Mouse (Mus musculus) C2C12 (cell line): ENCODE measurements around the gene Crtc2.

ENCODE experiments used
- CEBPB ChIP-seq: IDR thresholded peaks from one replicate; pipeline ENCODE4 v1.6.1; 2011; ENCODE audit warnings: low read depth, mild to moderate bottlenecking, control low read depth, moderate library complexity
- CTCF ChIP-seq: IDR thresholded peaks from one replicate; pipeline ENCODE4 v1.5.1; 2011; ENCODE audit not compliant: control insufficient read depth, insufficient read depth, insufficient read length
- MAX ChIP-seq: IDR thresholded peaks from one replicate; pipeline ENCODE4 v1.6.1; 2011; ENCODE audit warnings: mild to moderate bottlenecking, control low read depth
- MYOD1 ChIP-seq: IDR thresholded peaks from one replicate; pipeline ENCODE4 v1.6.1; 2011; ENCODE audit warnings: low read depth; ENCODE audit not compliant: control insufficient read depth, insufficient read length
- USF1 ChIP-seq: IDR thresholded peaks from one replicate; pipeline ENCODE4 v1.6.1; 2011; ENCODE audit warnings: low read depth, mild to moderate bottlenecking, control low read depth, moderate library complexity

GRCm38 (mm10) chr3:90265034-90265931, 11.3 kb downstream of the Crtc2 start, which contains the start of gene Dennd4b:
- TF ChIP-seq CTCF (peak; percentile 95), USF1 (no peak), MYOD1 (no peak), MAX (peak; percentile 52), CEBPB (no peak)
